Mouse (Mus musculus) CH12.LX (cell line): ENCODE measurements at regions not wholly inside any gene's neighbourhood (a gene's known extent, or its start where the extent isn't known, plus 50 kb on each side); places are given as distances from the start of the nearest gene placed in this dataset.

Source experiments
- DNase-seq: peaks from one replicate; pipeline ENCODE4 v3.0.0-alpha.2; 2013; ENCODE audit errors: extremely low read depth
- H3K27ac ChIP-seq: 2 replicates; pipeline ENCODE4 v1.5.1; 2012; ENCODE audit warnings: low read depth, mild to moderate bottlenecking, control low read depth, moderate library complexity; ENCODE audit not compliant: insufficient read depth
- H3K27me3 ChIP-seq: replicated peaks from 2 replicates; pipeline ENCODE3; 2012; ENCODE audit warnings: inconsistent platforms
- H3K36me3 ChIP-seq, 2 experiments: replicated peaks in 1 of 2; 2 replicates each; pipeline versions ENCODE3 to v1.6.1; 2012; ENCODE audit warnings: inconsistent platforms in 1 of 2, low read length in 1 of 2, mild to moderate bottlenecking in 1 of 2, mixed read lengths in 1 of 2, moderate library complexity in 1 of 2; ENCODE audit not compliant: control insufficient read depth in 1 of 2, insufficient read depth in 1 of 2
- H3K4me1 ChIP-seq, 2 experiments: 2 replicates each; pipeline ENCODE4 v1.6.1; 2012; ENCODE audit warnings: inconsistent platforms in 1 of 2, moderate library complexity in 1 of 2; ENCODE audit not compliant: insufficient read depth in 2 of 2, control insufficient read depth in 1 of 2
- H3K4me2 ChIP-seq: 2 replicates; pipeline ENCODE4 v1.6.1; 2012; ENCODE audit warnings: low read depth, mild to moderate bottlenecking, control low read depth; ENCODE audit not compliant: poor library complexity, insufficient read depth, severe bottlenecking
- H3K4me3 ChIP-seq, 3 experiments: fragments of 150-350 bp in 1 of 3; sonication (generic) in 1 of 3; replicated peaks in 1 of 3; 2 replicates each; pipeline versions ENCODE3 to v1.5.1; 2011 to 2012; ENCODE audit warnings: low read depth in 2 of 3, low read length in 2 of 3, mild to moderate bottlenecking in 2 of 3, moderate library complexity in 2 of 3, control low read depth in 1 of 3, improper control_type of control experiment in 1 of 3, inconsistent platforms in 1 of 3, mixed read lengths in 1 of 3; ENCODE audit not compliant: poor library complexity in 1 of 3
- H3K79me2 ChIP-seq: replicated peaks from 2 replicates; pipeline ENCODE4 v1.6.1; 2012; ENCODE audit warnings: mild to moderate bottlenecking, moderate library complexity; ENCODE audit not compliant: control insufficient read depth, poor library complexity, insufficient read depth, severe bottlenecking; ENCODE audit errors: extremely low read depth
- H3K9ac ChIP-seq: 2 replicates; pipeline ENCODE4 v1.6.1; 2012; ENCODE audit warnings: low read depth, mild to moderate bottlenecking, control low read depth, moderate library complexity; ENCODE audit not compliant: insufficient read depth
- H3K9me3 ChIP-seq: replicated peaks from 2 replicates; pipeline ENCODE3; 2012; ENCODE audit warnings: low read length, inconsistent platforms, mixed read lengths
- BHLHE40 ChIP-seq: IDR thresholded peaks from 2 replicates; pipeline ENCODE4 v1.6.1; 2011; ENCODE audit warnings: mild to moderate bottlenecking, low read depth, low read length, improper control_type of control experiment
- CHD1 ChIP-seq: IDR thresholded peaks from 2 replicates; pipeline ENCODE4 v1.6.1; 2012; ENCODE audit warnings: low read depth, low read length, improper control_type of control experiment, inconsistent platforms
- CHD2 ChIP-seq: IDR thresholded peaks from 2 replicates; pipeline ENCODE4 v1.6.1; 2011; ENCODE audit warnings: low read length, improper control_type of control experiment
- CTCF ChIP-seq, 2 experiments: IDR thresholded peaks in 1 of 2; conservative IDR thresholded peaks in 1 of 2; 2 replicates each; pipeline ENCODE4 v1.5.1; 2011 to 2012; ENCODE audit warnings: low read depth in 2 of 2, low read length in 2 of 2, improper control_type of control experiment in 1 of 2, inconsistent platforms in 1 of 2, mild to moderate bottlenecking in 1 of 2, moderate library complexity in 1 of 2
- E2F4 ChIP-seq: IDR thresholded peaks from 2 replicates; pipeline ENCODE4 v1.6.1; 2011; ENCODE audit warnings: low read depth, low read length, improper control_type of control experiment; ENCODE audit not compliant: insufficient replicate concordance
- GABPA ChIP-seq: IDR thresholded peaks from 2 replicates; pipeline ENCODE4 v1.6.1; 2012; ENCODE audit warnings: low read depth, low read length, improper control_type of control experiment, inconsistent platforms; ENCODE audit not compliant: insufficient replicate concordance
- IRF4 ChIP-seq: IDR thresholded peaks from 2 replicates; pipeline ENCODE4 v1.6.1; 2014; ENCODE audit warnings: low read depth, mild to moderate bottlenecking, inconsistent platforms, low read length, improper control_type of control experiment
- KAT2A ChIP-seq: IDR thresholded peaks from 2 replicates; pipeline ENCODE4 v1.6.1; 2012; ENCODE audit warnings: low read length, improper control_type of control experiment, inconsistent platforms; ENCODE audit not compliant: insufficient replicate concordance
- MEF2A ChIP-seq: IDR thresholded peaks from 2 replicates; pipeline ENCODE4 v1.6.1; 2014; ENCODE audit warnings: low read depth, mild to moderate bottlenecking, inconsistent platforms, low read length, improper control_type of control experiment, borderline replicate concordance
- NELFE ChIP-seq: IDR thresholded peaks from 2 replicates; pipeline ENCODE4 v1.6.1; 2011; ENCODE audit warnings: low read depth, low read length, improper control_type of control experiment
- POLR2A ChIP-seq: IDR thresholded peaks from 2 replicates; pipeline ENCODE4 v1.6.1; 2011; ENCODE audit warnings: low read depth, mild to moderate bottlenecking, improper control_type of control experiment, low read length
- POLR2AphosphoS2 ChIP-seq: IDR thresholded peaks from 2 replicates; pipeline ENCODE4 v1.6.1; 2011; ENCODE audit warnings: low read depth, low read length, improper control_type of control experiment
- SIN3A ChIP-seq: IDR thresholded peaks from 2 replicates; pipeline ENCODE4 v1.6.1; 2012; ENCODE audit warnings: low read length, improper control_type of control experiment, inconsistent platforms
- TBP ChIP-seq: conservative IDR thresholded peaks from 2 replicates; pipeline ENCODE4 v1.6.1; 2011; ENCODE audit warnings: low read depth, low read length, improper control_type of control experiment
- TCF12 ChIP-seq: IDR thresholded peaks from 2 replicates; pipeline ENCODE4 v1.6.1; 2014; ENCODE audit warnings: low read depth, mild to moderate bottlenecking, inconsistent platforms, low read length, improper control_type of control experiment
- USF1 ChIP-seq: IDR thresholded peaks from 2 replicates; pipeline ENCODE4 v1.6.1; 2014; ENCODE audit warnings: low read depth, mild to moderate bottlenecking, inconsistent platforms, low read length, improper control_type of control experiment
- ZC3H11A ChIP-seq: IDR thresholded peaks from 2 replicates; pipeline ENCODE4 v1.6.1; 2012; ENCODE audit warnings: low read depth, mild to moderate bottlenecking, inconsistent platforms, low read length, improper control_type of control experiment
- dilution Hi-C: fragments of 300-500 bp; cut with MboI; formaldehyde crosslinking; loops from 2 replicates; pipeline ENCODE4 v1.14.3; 2020; ENCODE audit warnings: low sequenced_read_pairs; ENCODE audit not compliant: extremely low pct_unique_long_range_greater_than_20kb, extremely low pct_ligation_motif_present
- in situ Hi-C: fragments of 300-500 bp; cut with MboI; formaldehyde crosslinking; loops from 3 replicates; pipeline ENCODE4 v1.14.3; 2019; ENCODE audit warnings: low sequenced_read_pairs, low pct_ligation_motif_present, low pct_unique_long_range_greater_than_20kb, mixed read lengths

DNA sequence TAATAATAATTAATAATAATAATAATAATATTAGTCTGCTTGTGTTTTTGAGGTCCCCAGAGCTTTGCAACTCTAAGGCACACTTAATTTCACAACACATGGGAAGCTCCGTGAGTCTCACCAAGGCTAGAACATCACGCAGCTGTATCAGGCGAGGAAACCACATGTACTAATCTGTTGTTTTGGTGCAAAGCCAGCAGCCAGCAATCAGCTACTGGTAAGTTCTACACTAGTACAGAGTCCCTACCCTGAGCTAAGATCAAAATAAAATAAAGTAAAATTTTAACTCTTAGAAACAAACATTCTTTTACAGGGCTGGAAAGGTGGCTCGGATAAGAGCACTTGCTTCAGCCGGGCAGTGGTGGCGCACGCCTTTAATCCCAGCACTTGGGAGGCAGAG is 67.8 kb upstream of the Cdkn3 start:
- no peaks in the 10 kb centered on the region for H3K79me2 ChIP-seq
- H3K4me3 ChIP-seq, result no peak overlapping the region
- H3K9ac ChIP-seq, result no peak overlapping the region
- no peak for DNase-seq
- H3K27me3 ChIP-seq, result no peaks in the 10 kb centered on the region
- dilution Hi-C loops (no loop called here), in situ Hi-C loops (loop anchor here (10.0 kb wide), 1 partner anchor 98 kb away; no protein-coding TSS in a partner anchor)
- TF ChIP-seq NELFE, result no peak
- no peak for TF ChIP-seq POLR2AphosphoS2
- TF ChIP-seq IRF4, result no peak
- no peak for TF ChIP-seq TBP
- TF ChIP-seq CHD1, result no peak
- no peak for TF ChIP-seq POLR2A
- no peak for TF ChIP-seq SIN3A
- TF ChIP-seq KAT2A, result no peak
- TF ChIP-seq USF1, result no peak
- no peak for TF ChIP-seq CTCF (conservative IDR thresholded peaks at IDR 0.05 in 1 of 2, IDR thresholded peaks at IDR 0.05 in 1 of 2; ENCODE audit: low read depth in 2 of 2, low read length in 2 of 2)
- TF ChIP-seq GABPA, result no peak
- TF ChIP-seq MEF2A, result no peak
- no peak overlapping the region for H3K4me2 ChIP-seq
- no peaks in the 10 kb centered on the region for H3K9me3 ChIP-seq
- H3K4me1 ChIP-seq, result peaks cover 0 to 2% of the 10 kb centered on the region in 2 experiments; a peak in 2 of 4 replicates
- no peaks in the 10 kb centered on the region for H3K36me3 ChIP-seq
- H3K27ac ChIP-seq, result no peak overlapping the region

GRCm38 (mm10) chr14:46692067-46692466 is 68.3 kb upstream of the Cdkn3 start:
- Histone ChIP-seq H3K4me1 (0 out of 4 replicates have a peak, but pooled peaks cover 0 to 2% of the 10 kb centered on the region in 2 experiments), H3K27me3 (no peaks in the 10 kb centered on the region), H3K36me3 (no peaks in the 10 kb centered on the region), H3K9me3 (no peaks in the 10 kb centered on the region), H3K4me2 (no peak overlapping the region), H3K27ac (no peak overlapping the region), H3K4me3 (no peak overlapping the region), H3K79me2 (no peaks in the 10 kb centered on the region), H3K9ac (no peak overlapping the region)
- dilution Hi-C loops, result no loop called here
- TF ChIP-seq ZC3H11A (no peak), E2F4 (no peak), CHD2 (no peak), TCF12 (no peak), NELFE (no peak), GABPA (no peak), BHLHE40 (no peak)
- DNase-seq, result no peak
- in situ Hi-C loops, result loop anchor here (10.0 kb wide), 1 partner anchor 97 kb away; no protein-coding TSS in a partner anchor
